Mouse (Mus musculus): ENCODE measurements around the gene Hormad2. TPM values are rescaled to one million over a fixed set of nuclear protein-coding genes. Genes with fewer than 3 reads are reported as not detected.

The Hormad2 gene
- polyA plus RNA-seq, 1 experiment from 2014 or later = not detected

- no peaks in the 10 kb centered on the region for H3K36me3 ChIP-seq (replicated peaks)
- H3K9ac ChIP-seq = no peak overlapping the region
- no peak overlapping the region for H3K4me3 ChIP-seq (replicated peaks)
- H3K9me3 ChIP-seq = no peaks in the 10 kb centered on the region
- ATAC-seq (ENCODE audit: low FRiP score) = no peak
- WGBS = 5% methylated on average over 2 of the region's 2 CpGs
- no peak overlapping the region for H3K4me2 ChIP-seq
- no peak overlapping the region for H3K27ac ChIP-seq
- H3K4me1 ChIP-seq = no peaks in the 10 kb centered on the region
- no peaks in the 10 kb centered on the region for H3K27me3 ChIP-seq
These were observed 52.9 kb downstream of the Hormad2 start for GRCm38 (mm10) chr11:4388018-4388417.

GRCm38 (mm10) chr11:4382321-4382720 is 58.6 kb downstream of the Hormad2 start:
- H3K27me3 ChIP-seq = no peaks in the 10 kb centered on the region
- ATAC-seq (ENCODE audit: low FRiP score) = no peak
- no peaks in the 10 kb centered on the region for H3K9me3 ChIP-seq
- no peak overlapping the region for H3K27ac ChIP-seq
- 86% methylated on average over 7 of the region's 7 CpGs for WGBS
- no peak overlapping the region for H3K4me3 ChIP-seq (replicated peaks)
- no peak overlapping the region for H3K4me2 ChIP-seq
- H3K4me1 ChIP-seq = no peaks in the 10 kb centered on the region
- H3K9ac ChIP-seq = no peak overlapping the region
- no peaks in the 10 kb centered on the region for H3K36me3 ChIP-seq (replicated peaks)

GRCm38 (mm10) chr11:4379857-4380256 is 61.0 kb downstream of the Hormad2 start:
- H3K4me1 ChIP-seq = no peaks in the 10 kb centered on the region
- no peak overlapping the region for H3K9ac ChIP-seq
- H3K36me3 ChIP-seq (replicated peaks) = no peaks in the 10 kb centered on the region
- 81% methylated on average over 4 of the region's 4 CpGs for WGBS
- H3K4me2 ChIP-seq = no peak overlapping the region
- no peak overlapping the region for H3K27ac ChIP-seq
- no peaks in the 10 kb centered on the region for H3K9me3 ChIP-seq
- H3K27me3 ChIP-seq = no peaks in the 10 kb centered on the region
- H3K4me3 ChIP-seq (replicated peaks) = no peak overlapping the region
- no peak for ATAC-seq (ENCODE audit: low FRiP score)

GRCm38 (mm10) chr11:4366389-4366788 is 74.5 kb downstream of the Hormad2 start:
- Histone ChIP-seq H3K27ac (no peak overlapping the region), H3K4me3 (replicated peaks) (no peak overlapping the region), H3K9ac (no peak overlapping the region), H3K27me3 (no peaks in the 10 kb centered on the region), H3K9me3 (no peaks in the 10 kb centered on the region), H3K4me1 (no peaks in the 10 kb centered on the region), H3K36me3 (replicated peaks) (no peaks in the 10 kb centered on the region), H3K4me2 (no peak overlapping the region)
- 78% methylated on average over 4 of the region's 4 CpGs for WGBS
- no peak for ATAC-seq (ENCODE audit: low FRiP score)

GRCm38 (mm10) chr11:4355430-4355829 is 85.5 kb downstream of the Hormad2 start:
- H3K9ac ChIP-seq = no peak overlapping the region
- WGBS = 72% methylated on average over 5 of the region's 5 CpGs
- H3K27ac ChIP-seq = no peak overlapping the region
- no peak overlapping the region for H3K4me2 ChIP-seq
- H3K4me1 ChIP-seq = no peaks in the 10 kb centered on the region
- ATAC-seq (ENCODE audit: low FRiP score) = no peak
- H3K4me3 ChIP-seq (replicated peaks) = no peak overlapping the region
- no peaks in the 10 kb centered on the region for H3K9me3 ChIP-seq
- H3K27me3 ChIP-seq = peaks cover 4% of the 10 kb centered on the region; the same call in 1 of the 2 replicates
- H3K36me3 ChIP-seq (replicated peaks) = no peaks in the 10 kb centered on the region

- Histone ChIP-seq H3K27ac (no peak overlapping the region), H3K4me2 (no peak overlapping the region), H3K9me3 (no peaks in the 10 kb centered on the region), H3K36me3 (replicated peaks) (no peaks in the 10 kb centered on the region), H3K4me1 (no peaks in the 10 kb centered on the region), H3K27me3 (peaks cover 4% of the 10 kb centered on the region; the same call in 1 of the 2 replicates), H3K9ac (no peak overlapping the region), H3K4me3 (replicated peaks) (no peak overlapping the region)
- WGBS = 76% methylated on average over 3 of the region's 3 CpGs
- no peak for ATAC-seq (ENCODE audit: low FRiP score)
These were observed 88.3 kb downstream of the Hormad2 start for GRCm38 (mm10) chr11:4352637-4353036.

- 40% methylated on average over 4 of the region's 4 CpGs for WGBS
- no peaks in the 10 kb centered on the region for H3K36me3 ChIP-seq (replicated peaks)
- no peaks in the 10 kb centered on the region for H3K9me3 ChIP-seq
- H3K9ac ChIP-seq = no peak overlapping the region
- no peak overlapping the region for H3K4me3 ChIP-seq (replicated peaks)
- H3K4me1 ChIP-seq = no peaks in the 10 kb centered on the region
- ATAC-seq (ENCODE audit: low FRiP score) = no peak
- no peaks in the 10 kb centered on the region for H3K27me3 ChIP-seq
- no peak overlapping the region for H3K27ac ChIP-seq
- H3K4me2 ChIP-seq = no peak overlapping the region
These were observed 97.0 kb downstream of the Hormad2 start for GRCm38 (mm10) chr11:4343926-4344325.

- no peaks in the 10 kb centered on the region for H3K36me3 ChIP-seq (replicated peaks)
- no peak overlapping the region for H3K9ac ChIP-seq
- H3K9me3 ChIP-seq = no peaks in the 10 kb centered on the region
- no peak for ATAC-seq (ENCODE audit: low FRiP score)
- no peak overlapping the region for H3K4me3 ChIP-seq (replicated peaks)
- no peak overlapping the region for H3K4me2 ChIP-seq
- no peaks in the 10 kb centered on the region for H3K27me3 ChIP-seq
- no peak overlapping the region for H3K27ac ChIP-seq
- 62% methylated on average over 7 of the region's 7 CpGs for WGBS
- no peaks in the 10 kb centered on the region for H3K4me1 ChIP-seq
These were observed 98.9 kb downstream of the Hormad2 start for GRCm38 (mm10) chr11:4342027-4342426.

- Histone ChIP-seq H3K4me2 (no peak overlapping the region), H3K9me3 (no peaks in the 10 kb centered on the region), H3K36me3 (replicated peaks) (no peaks in the 10 kb centered on the region), H3K27me3 (no peaks in the 10 kb centered on the region), H3K4me3 (replicated peaks) (no peak overlapping the region), H3K9ac (no peak overlapping the region), H3K27ac (no peak overlapping the region), H3K4me1 (no peaks in the 10 kb centered on the region)
- WGBS = 95% methylated on average over 9 of the region's 9 CpGs
- no peak for ATAC-seq (ENCODE audit: low FRiP score)
These were observed 100.7 kb downstream of the Hormad2 start for GRCm38 (mm10) chr11:4340109-4340779.

- Histone ChIP-seq H3K27me3 (no peaks in the 10 kb centered on the region), H3K9ac (no peak overlapping the region), H3K4me1 (no peaks in the 10 kb centered on the region), H3K36me3 (replicated peaks) (no peaks in the 10 kb centered on the region), H3K27ac (no peak overlapping the region), H3K4me3 (replicated peaks) (no peak overlapping the region), H3K9me3 (no peaks in the 10 kb centered on the region), H3K4me2 (no peak overlapping the region)
- ATAC-seq (ENCODE audit: low FRiP score) = no peak
- WGBS = 92% methylated on average over 1 of the region's 1 CpGs
These were observed 101.6 kb downstream of the Hormad2 start for GRCm38 (mm10) chr11:4339275-4339674.

GRCm38 (mm10) chr11:4336693-4337283 is 104.1 kb downstream of the Hormad2 start:
- H3K27me3 ChIP-seq = no peaks in the 10 kb centered on the region
- 88% methylated on average over 8 of the region's 8 CpGs for WGBS
- no peak for ATAC-seq (ENCODE audit: low FRiP score)
- no peak overlapping the region for H3K27ac ChIP-seq
- H3K4me2 ChIP-seq = no peak overlapping the region
- no peaks in the 10 kb centered on the region for H3K36me3 ChIP-seq (replicated peaks)
- no peaks in the 10 kb centered on the region for H3K9me3 ChIP-seq
- no peaks in the 10 kb centered on the region for H3K4me1 ChIP-seq
- no peak overlapping the region for H3K9ac ChIP-seq
- H3K4me3 ChIP-seq (replicated peaks) = no peak overlapping the region

- no peak for ATAC-seq (ENCODE audit: low FRiP score)
- H3K9ac ChIP-seq = no peak overlapping the region
- no peaks in the 10 kb centered on the region for H3K27me3 ChIP-seq
- no peak overlapping the region for H3K27ac ChIP-seq
- no peaks in the 10 kb centered on the region for H3K4me1 ChIP-seq
- no peak overlapping the region for H3K4me3 ChIP-seq (replicated peaks)
- WGBS = 69% methylated on average over 10 of the region's 10 CpGs
- H3K36me3 ChIP-seq (replicated peaks) = no peaks in the 10 kb centered on the region
- no peaks in the 10 kb centered on the region for H3K9me3 ChIP-seq
- no peak overlapping the region for H3K4me2 ChIP-seq
These were observed 104.9 kb downstream of the Hormad2 start for GRCm38 (mm10) chr11:4335810-4336692.

All from forebrain, embryonic 12.5 days (tissue).